9 mouse cellular contexts compared by ENCODE assay signal in genomic region chr2:167804493-167805227, GRCm38 (mm10).
DNase-seq lines count a peak whose midpoint lies in the region; ATAC-seq lines count a peak whose summit lies in the region.
"Had no signal": no experiment of that assay in that cellular context is flagged by ENCODE, and none has a peak within 500 bp of the region (broad histone marks: within the 10 kb centered on the region; RNA-seq: fewer than 3 reads in every experiment).

No protein-coding gene starts in this region.

- 43% methylated on average over 18 of the region's 18 CpGs for WGBS in intestine, embryonic 14.5 days
- 72% methylated on average over 18 of the region's 18 CpGs for WGBS in hindbrain, embryonic 13.5 days
- WGBS in forebrain, embryonic 13.5 days, result 80% methylated on average over 18 of the region's 18 CpGs

- H3K9me3 ChIP-seq in intestine, embryonic 14.5 days (ENCODE audit: control insufficient read depth, low read length), result no peaks in the 10 kb centered on the region
- H3K9me3 ChIP-seq in hindbrain, embryonic 13.5 days, result no peaks in the 10 kb centered on the region
- no peaks in the 10 kb centered on the region for H3K9me3 ChIP-seq in forebrain, embryonic 13.5 days (replicated peaks)
- H3K9me3 ChIP-seq: neural tube, embryonic 12.5 days had no signal

- H3K4me1 ChIP-seq in intestine, embryonic 14.5 days (replicated peaks; ENCODE audit: control insufficient read depth, insufficient read depth, low read length), result peaks cover 23% of the 10 kb centered on the region
- H3K4me1 ChIP-seq in hindbrain, embryonic 13.5 days (replicated peaks), result no peaks in the 10 kb centered on the region
- peaks cover 6% of the 10 kb centered on the region; the same call in 1 of the 2 replicates for H3K4me1 ChIP-seq in forebrain, embryonic 13.5 days
- H3K4me1 ChIP-seq: neural tube, embryonic 12.5 days had no signal

- no peak overlapping the region for H3K4me2 ChIP-seq in intestine, embryonic 14.5 days (ENCODE audit: low read length)
- H3K4me2 ChIP-seq in hindbrain, embryonic 13.5 days, result no peak overlapping the region
- H3K4me2 ChIP-seq in forebrain, embryonic 13.5 days, result no peak overlapping the region
- H3K4me2 ChIP-seq: neural tube, embryonic 12.5 days had no signal

- no peaks in the 10 kb centered on the region for H3K27me3 ChIP-seq in intestine, embryonic 14.5 days (replicated peaks; ENCODE audit: control insufficient read depth, insufficient read depth, low read length)
- no peaks in the 10 kb centered on the region for H3K27me3 ChIP-seq in hindbrain, embryonic 13.5 days
- H3K27me3 ChIP-seq in forebrain, embryonic 13.5 days, result no peaks in the 10 kb centered on the region
- H3K27me3 ChIP-seq: neural tube, embryonic 12.5 days had no signal

- no peaks in the 10 kb centered on the region for H3K36me3 ChIP-seq in intestine, embryonic 14.5 days (ENCODE audit: control insufficient read depth, insufficient read depth, low read length)
- H3K36me3 ChIP-seq in hindbrain, embryonic 13.5 days, result no peaks in the 10 kb centered on the region
- H3K36me3 ChIP-seq in forebrain, embryonic 13.5 days (ENCODE audit: poor library complexity, severe bottlenecking), result no peaks in the 10 kb centered on the region
- H3K36me3 ChIP-seq: neural tube, embryonic 12.5 days had no signal

- H3K27ac ChIP-seq in intestine, embryonic 14.5 days (ENCODE audit: low read depth), result peak overlapping the region; percentile 44; the same call in 1 of the 2 replicates
- H3K27ac ChIP-seq in hindbrain, embryonic 13.5 days, result no peak overlapping the region
- H3K27ac ChIP-seq in forebrain, embryonic 13.5 days, result no peak overlapping the region
- H3K27ac ChIP-seq: neural tube, embryonic 12.5 days had no signal

- H3K4me3 ChIP-seq in intestine, embryonic 14.5 days (ENCODE audit: low read depth, low read length), result no peak overlapping the region
- H3K4me3 ChIP-seq in hindbrain, embryonic 13.5 days, result no peak overlapping the region
- no peak overlapping the region for H3K4me3 ChIP-seq in forebrain, embryonic 13.5 days
- H3K4me3 ChIP-seq: neural tube, embryonic 12.5 days had no signal

- DNase-seq in right cerebral cortex, postnatal 14 days, result peak; percentile 14
- no peak for DNase-seq in right cerebral cortex, postnatal 25 days
- DNase-seq in intestine, embryonic 14.5 days (ENCODE audit: low spot score), result no peak
- DNase-seq in thymus, postnatal 4 days, result peak; percentile 67
- no peak for DNase-seq in left cerebral cortex, adult 11 months (ENCODE audit: low spot score)

- H3K9ac ChIP-seq in intestine, embryonic 14.5 days (ENCODE audit: low read length), result peak overlapping the region; percentile 8; the same call in 1 of the 2 replicates
- no peak overlapping the region for H3K9ac ChIP-seq in hindbrain, embryonic 13.5 days
- H3K9ac ChIP-seq in forebrain, embryonic 13.5 days, result no peak overlapping the region
- H3K9ac ChIP-seq: neural tube, embryonic 12.5 days had no signal

- ATAC-seq in intestine, embryonic 14.5 days (replicated peaks; ENCODE audit: low FRiP score, low TSS enrichment, low read depth), result no peak
- ATAC-seq in neutrophil, adult 5-6 weeks (ENCODE audit: extremely low read depth, insufficient number of reproducible peaks, low FRiP score, poor library complexity, severe bottlenecking), result peak; percentile 22; the same call in 1 of the 2 replicates
- no peak for ATAC-seq in hindbrain, embryonic 13.5 days (ENCODE audit: low FRiP score)
- ATAC-seq in forebrain, embryonic 13.5 days, result no peak

Comparison
In these comparisons a context has a peak if more than half of its experiments do, and no peak if none do; other contexts are left out.
1. DNase-seq: peak in right cerebral cortex, postnatal 14 days (single experiment) and thymus, postnatal 4 days (single experiment); none in right cerebral cortex, postnatal 25 days (single experiment), intestine, embryonic 14.5 days (single experiment) and left cerebral cortex, adult 11 months (single experiment).